Mouse (Mus musculus) embryo, embryonic 9.5 days (tissue): ENCODE results near the gene Pzp.
A peak's percentile ranks its signal among the peaks of the same experiment; 100 is the strongest.

Experiments
- DNase-seq: peaks from one replicate; pipeline ENCODE4 v3.0.0-alpha.2; 2017; ENCODE audit errors: extremely low spot score

The Pzp gene

GRCm38 (mm10) chr6:128479463-128480454 lies 46.8 kb downstream of the Pzp start:
- DNase-seq = peak; percentile 96

GRCm38 (mm10) chr6:128477495-128477894 lies 49.0 kb downstream of the Pzp start:
- DNase-seq = no peak

- DNase-seq = no peak
These were observed 52.4 kb downstream of the Pzp start for GRCm38 (mm10) chr6:128474112-128474511.

- DNase-seq = peak; percentile 53
These were observed 57.1 kb downstream of the Pzp start for GRCm38 (mm10) chr6:128469451-128469850.

- no peak for DNase-seq
These were observed 59.2 kb downstream of the Pzp start for GRCm38 (mm10) chr6:128467298-128467697.

GRCm38 (mm10) chr6:128466563-128466962 lies 60.0 kb downstream of the Pzp start:
- DNase-seq = no peak

- DNase-seq = no peak
These were observed 60.5 kb downstream of the Pzp start for GRCm38 (mm10) chr6:128466043-128466442.

GRCm38 (mm10) chr6:128464996-128465395 lies 61.5 kb downstream of the Pzp start:
- DNase-seq = no peak

- DNase-seq = no peak
These were observed 64.9 kb downstream of the Pzp start for GRCm38 (mm10) chr6:128461606-128462005.

GRCm38 (mm10) chr6:128460729-128461503 lies 65.6 kb downstream of the Pzp start:
- DNase-seq = no peak

GRCm38 (mm10) chr6:128460321-128460720 lies 66.2 kb downstream of the Pzp start:
- DNase-seq = no peak

GRCm38 (mm10) chr6:128457186-128457585 lies 69.3 kb downstream of the Pzp start:
- DNase-seq = no peak

- no peak for DNase-seq
These were observed 70.5 kb downstream of the Pzp start for GRCm38 (mm10) chr6:128455835-128456605.

GRCm38 (mm10) chr6:128447063-128447462 lies 79.5 kb downstream of the Pzp start:
- DNase-seq = no peak

- peak; percentile 66 for DNase-seq
These were observed 80.6 kb downstream of the Pzp start for GRCm38 (mm10) chr6:128445761-128446535.

GRCm38 (mm10) chr6:128440238-128440637 lies 86.3 kb downstream of the Pzp start:
- DNase-seq = no peak

- DNase-seq = no peak
These were observed 87.6 kb downstream of the Pzp start for GRCm38 (mm10) chr6:128438871-128439341.

GRCm38 (mm10) chr6:128438317-128438870 lies 88.1 kb downstream of the Pzp start, which contains the start of gene Fkbp4:
Gene Fkbp4 (minus strand): TSS chr6:128438677.
- peak; percentile 93 for DNase-seq

- DNase-seq = peak; percentile 79
These were observed 88.7 kb downstream of the Pzp start for GRCm38 (mm10) chr6:128437731-128438316.

GRCm38 (mm10) chr6:128437288-128437687 lies 89.2 kb downstream of the Pzp start:
- DNase-seq = no peak
